Mouse (Mus musculus) liver, embryonic 16.5 days (tissue): Measurements from ENCODE around the gene 4921536K21Rik. TPM values are rescaled to one million over a fixed set of nuclear protein-coding genes. Genes with fewer than 3 reads are reported as not detected.

Source experiments
- ATAC-seq: fragments of 200-750 bp; cut with Nextera tagmentation; 2 replicates; pipeline ENCODE4 v1.8.0; 2017; ENCODE audit warnings: low read depth, mild to moderate bottlenecking, moderate number of reproducible peaks, moderate library complexity
- H3K27ac ChIP-seq: fragments of 300-500 bp; sonication (generic); 2 replicates; pipeline ENCODE4 v1.5.1; 2014; ENCODE audit warnings: mild to moderate bottlenecking, low read length
- H3K27me3 ChIP-seq: fragments of 300-500 bp; sonication (generic); 2 replicates; pipeline ENCODE4 v1.6.1; 2014; ENCODE audit warnings: low read depth, low read length, mixed read lengths; ENCODE audit not compliant: control insufficient read depth, insufficient read depth
- H3K36me3 ChIP-seq: fragments of 300-500 bp; sonication (generic); 2 replicates; pipeline ENCODE4 v1.6.1; 2014; ENCODE audit warnings: mild to moderate bottlenecking; ENCODE audit not compliant: control insufficient read depth, insufficient read depth
- H3K4me1 ChIP-seq: fragments of 300-500 bp; sonication (generic); 2 replicates; pipeline ENCODE4 v1.6.1; 2014; ENCODE audit warnings: low read depth, low read length, mixed read lengths; ENCODE audit not compliant: control insufficient read depth
- H3K4me2 ChIP-seq: fragments of 300-500 bp; sonication (generic); 2 replicates; pipeline ENCODE4 v1.6.1; 2014; ENCODE audit warnings: low read depth, low read length, mixed read lengths
- H3K4me3 ChIP-seq: fragments of 300-500 bp; sonication (generic); 2 replicates; pipeline ENCODE4 v1.5.1; 2014; ENCODE audit warnings: low read depth, mild to moderate bottlenecking, low read length
- H3K9ac ChIP-seq: fragments of 300-500 bp; sonication (generic); 2 replicates; pipeline ENCODE4 v1.6.1; 2014; ENCODE audit warnings: low read depth, low read length
- H3K9me3 ChIP-seq: fragments of 300-500 bp; sonication (generic); replicated peaks from 2 replicates; pipeline ENCODE4 v1.6.1; 2016; ENCODE audit warnings: low read length; ENCODE audit not compliant: control insufficient read depth
- WGBS: fragments of 180-500 bp; shearing (Covaris S2); extraction: QIAGEN DNeasy Blood & Tissue Kit; methylation state at CpG from one replicate; pipeline ENCODE4 v1.1.7; 2014; ENCODE audit not compliant: insufficient replicate concordance; 5-methylcytosine and 5-hydroxymethylcytosine counted together
- polyA plus RNA-seq: library from polyadenylated mRNA; unstranded; fragments of >200 nt; fragmentation: Nextera tagmentation; extraction: Ambion mirVana; gene quantifications from 2 replicates; pipeline ENCODE4 v1.2.1, GENCODE M21; 2015

4921536K21Rik gene
- polyA plus RNA-seq, 1 experiment from 2014 or later: not detected

- H3K4me1 ChIP-seq: no peaks in the 10 kb centered on the region
- 67% methylated on average over 17 of the region's 17 CpGs for WGBS
- no peak overlapping the region for H3K27ac ChIP-seq
- no peak for ATAC-seq
- H3K4me2 ChIP-seq: no peak overlapping the region
- no peak overlapping the region for H3K4me3 ChIP-seq
- no peaks in the 10 kb centered on the region for H3K27me3 ChIP-seq
- no peaks in the 10 kb centered on the region for H3K9me3 ChIP-seq
- H3K36me3 ChIP-seq: no peaks in the 10 kb centered on the region
- no peak overlapping the region for H3K9ac ChIP-seq
Measured at GRCm38 (mm10) chr11:3843943-3844734, 50.8 kb downstream of the 4921536K21Rik start.

Other genes starting within 250 kb of the 4921536K21Rik start
- 5.8 and 6.0 TPM in 2 replicates for gene Morc2a, start 245.9 kb downstream of the 4921536K21Rik start, polyA plus RNA-seq
- 0.09 and 0.12 TPM in 2 replicates for gene Osbp2, start 31.2 kb downstream of the 4921536K21Rik start, polyA plus RNA-seq
- 0.22 and 0.28 TPM in 2 replicates for gene Dusp18, start 142 bp upstream of the 4921536K21Rik start, polyA plus RNA-seq
- gene Slc35e4, start 19.6 kb upstream of the 4921536K21Rik start, polyA plus RNA-seq: 0.25 and 0.51 TPM in 2 replicates
- 34.8 and 37.3 TPM in 2 replicates for gene Tcn2, start 37.1 kb upstream of the 4921536K21Rik start, polyA plus RNA-seq
- gene Pes1, start 68.9 kb upstream of the 4921536K21Rik start, polyA plus RNA-seq: 32.4 and 37.9 TPM in 2 replicates
- 0.07 and 0.12 TPM in 2 replicates for gene 4930556J24Rik, start 81.7 kb upstream of the 4921536K21Rik start, polyA plus RNA-seq
- gene Gal3st1, start 88.5 kb upstream of the 4921536K21Rik start, polyA plus RNA-seq: 1.0 and 2.1 TPM in 2 replicates
- 4.7 and 6.3 TPM in 2 replicates for gene Sec14l4, start 136.4 kb upstream of the 4921536K21Rik start, polyA plus RNA-seq
- gene Sec14l3, start 169.7 kb upstream of the 4921536K21Rik start, polyA plus RNA-seq: not detected in 2 replicates
- 17.9 and 19.7 TPM in 2 replicates for gene Mtfp1, start 200.3 kb upstream of the 4921536K21Rik start, polyA plus RNA-seq
- 11.6 and 12.0 TPM in 2 replicates for gene Sec14l2, start 228.3 kb upstream of the 4921536K21Rik start, polyA plus RNA-seq
- gene Rnf215, start 240.1 kb upstream of the 4921536K21Rik start, polyA plus RNA-seq: 4.6 and 5.0 TPM in 2 replicates